Mouse (Mus musculus) midbrain, embryonic 16.5 days (tissue): ENCODE measurements around the gene Pilrb2. TPM values are rescaled to one million over a fixed set of nuclear protein-coding genes. Genes with fewer than 3 reads are reported as not detected.
"Not testable (repeated sequence)": the region's sequence is repeated elsewhere in the genome, so short reads cannot be mapped to it uniquely, and the experiment has no call there.

Experiments
- ATAC-seq: fragments of 200-750 bp; cut with Nextera tagmentation; 2 replicates; pipeline ENCODE4 v1.8.0; 2017; ENCODE audit warnings: moderate TSS enrichment
- H3K27ac ChIP-seq: fragments of 300-500 bp; sonication (generic); 2 replicates; pipeline ENCODE4 v1.5.1; 2014; ENCODE audit warnings: mild to moderate bottlenecking, low read length, mixed read lengths
- H3K27me3 ChIP-seq: fragments of 300-500 bp; sonication (generic); 2 replicates; pipeline ENCODE4 v1.6.1; 2014; ENCODE audit warnings: low read depth, low read length, mixed read lengths; ENCODE audit not compliant: control insufficient read depth, insufficient read depth
- H3K36me3 ChIP-seq: fragments of 300-500 bp; sonication (generic); 2 replicates; pipeline ENCODE4 v1.6.1; 2014; ENCODE audit warnings: mild to moderate bottlenecking, low read length, moderate library complexity, mixed read lengths; ENCODE audit not compliant: control insufficient read depth, insufficient read depth
- H3K4me1 ChIP-seq: fragments of 300-500 bp; sonication (generic); 2 replicates; pipeline ENCODE4 v1.6.1; 2014; ENCODE audit warnings: mild to moderate bottlenecking, low read length, mixed read lengths; ENCODE audit not compliant: control insufficient read depth, insufficient read depth
- H3K4me2 ChIP-seq: fragments of 300-500 bp; sonication (generic); 2 replicates; pipeline ENCODE4 v1.6.1; 2014; ENCODE audit warnings: mild to moderate bottlenecking, low read length, mixed read lengths
- H3K4me3 ChIP-seq: fragments of 300-500 bp; sonication (generic); 2 replicates; pipeline ENCODE4 v1.5.1; 2014; ENCODE audit warnings: low read depth, mild to moderate bottlenecking, low read length, moderate library complexity, mixed read lengths
- H3K9ac ChIP-seq: fragments of 300-500 bp; sonication (generic); 2 replicates; pipeline ENCODE4 v1.6.1; 2014; ENCODE audit warnings: low read depth, low read length, mixed read lengths
- H3K9me3 ChIP-seq: fragments of 300-500 bp; sonication (generic); replicated peaks from 2 replicates; pipeline ENCODE4 v1.6.1; 2014; ENCODE audit warnings: mild to moderate bottlenecking, low read length, mixed read lengths; ENCODE audit not compliant: control insufficient read depth, poor library complexity, severe bottlenecking
- WGBS: fragments of 180-500 bp; shearing (Covaris S2); extraction: QIAGEN DNeasy Blood & Tissue Kit; methylation state at CpG from one replicate; pipeline ENCODE4 v1.1.7; 2014; 5-methylcytosine and 5-hydroxymethylcytosine counted together
- polyA plus RNA-seq: library from polyadenylated mRNA; unstranded; fragments of >200 nt; fragmentation: Nextera tagmentation; extraction: Ambion mirVana; gene quantifications from 2 replicates; pipeline ENCODE4 v1.2.1, GENCODE M21; 2015

Gene Pilrb2
- not detected in 2 replicates for polyA plus RNA-seq

DNA sequence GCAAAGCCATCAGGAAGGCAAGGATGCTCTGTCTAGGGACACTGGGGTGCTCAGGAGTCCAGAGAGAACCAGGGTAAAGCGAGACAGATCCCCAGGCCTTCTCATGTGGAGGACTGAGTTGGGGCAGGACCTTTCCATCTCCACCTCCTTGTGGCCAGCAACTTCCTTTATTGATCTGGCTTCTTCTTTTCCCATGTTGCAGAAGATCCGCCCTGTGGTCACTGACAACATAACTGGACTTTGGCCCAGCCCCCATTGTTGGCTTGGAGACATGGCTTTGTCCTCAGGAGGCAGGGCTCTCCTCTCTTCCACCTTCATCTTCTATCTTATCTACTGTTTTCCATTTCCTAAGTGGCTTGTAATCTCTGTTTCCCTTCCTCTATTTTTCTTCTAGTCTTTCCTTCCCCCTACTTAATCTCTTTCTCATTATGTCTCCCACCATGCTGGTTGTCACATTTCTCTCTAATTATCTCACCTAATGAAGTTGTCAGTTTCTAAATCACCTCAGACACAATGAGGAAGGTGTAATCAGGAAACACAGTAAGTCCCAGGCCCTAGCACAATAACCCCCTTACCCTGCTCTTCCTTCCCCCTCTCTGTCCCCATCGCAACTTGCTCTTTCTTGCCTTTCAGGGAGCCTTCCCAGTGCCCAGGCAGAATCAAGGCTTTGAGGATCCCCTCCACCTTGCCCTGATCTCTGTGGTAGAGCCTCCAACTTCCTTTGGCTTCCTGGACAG is at the start of gene Pilrb2:
Gene Pilrb2 (minus strand): TSS at position 172 of the 737 bp plus-strand sequence.
- 68% methylated on average over 2 of the region's 3 CpGs for WGBS
- not testable (repeated sequence) for H3K27me3 ChIP-seq, H3K9ac ChIP-seq, H3K4me3 ChIP-seq, H3K27ac ChIP-seq, H3K4me1 ChIP-seq, H3K9me3 ChIP-seq, H3K4me2 ChIP-seq, ATAC-seq, H3K36me3 ChIP-seq

DNA sequence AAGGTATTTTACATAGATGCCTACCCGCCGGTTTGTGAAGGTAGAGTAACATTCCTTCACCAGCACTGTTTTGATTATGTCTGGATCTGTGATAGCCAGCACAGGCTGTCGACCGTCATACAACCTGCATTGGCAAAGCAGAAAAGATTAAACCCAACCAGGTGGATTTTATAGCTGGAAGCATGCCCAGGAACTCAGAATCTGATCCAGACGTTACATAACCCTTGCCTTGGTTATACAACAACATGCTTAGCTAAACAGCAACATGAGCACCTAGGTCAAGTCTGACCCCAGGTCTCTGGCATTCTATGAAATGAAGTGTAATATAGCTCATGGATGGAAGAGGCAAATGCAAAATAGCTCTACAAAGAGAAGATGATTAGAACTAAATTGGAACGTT is 43.9 kb upstream of the Pilrb2 start:
- Histone ChIP-seq H3K4me1 (no peaks in the 10 kb centered on the region), H3K9ac (no peak overlapping the region), H3K4me3 (no peak overlapping the region), H3K36me3 (no peaks in the 10 kb centered on the region), H3K4me2 (no peak overlapping the region), H3K9me3 (no peaks in the 10 kb centered on the region), H3K27ac (no peak overlapping the region), H3K27me3 (no peaks in the 10 kb centered on the region)
- 76% methylated on average over 6 of the region's 6 CpGs for WGBS
- ATAC-seq, result no peak

- H3K9ac ChIP-seq, result no peak overlapping the region
- H3K4me1 ChIP-seq, result no peaks in the 10 kb centered on the region
- H3K36me3 ChIP-seq, result no peaks in the 10 kb centered on the region
- H3K4me2 ChIP-seq, result no peak overlapping the region
- H3K4me3 ChIP-seq, result no peak overlapping the region
- H3K9me3 ChIP-seq, result no peaks in the 10 kb centered on the region
- no peak for ATAC-seq
- no peak overlapping the region for H3K27ac ChIP-seq
- H3K27me3 ChIP-seq, result no peaks in the 10 kb centered on the region
Observed at GRCm38 (mm10) chr5:137914508-137914907, 42.9 kb upstream of the Pilrb2 start.

DNA sequence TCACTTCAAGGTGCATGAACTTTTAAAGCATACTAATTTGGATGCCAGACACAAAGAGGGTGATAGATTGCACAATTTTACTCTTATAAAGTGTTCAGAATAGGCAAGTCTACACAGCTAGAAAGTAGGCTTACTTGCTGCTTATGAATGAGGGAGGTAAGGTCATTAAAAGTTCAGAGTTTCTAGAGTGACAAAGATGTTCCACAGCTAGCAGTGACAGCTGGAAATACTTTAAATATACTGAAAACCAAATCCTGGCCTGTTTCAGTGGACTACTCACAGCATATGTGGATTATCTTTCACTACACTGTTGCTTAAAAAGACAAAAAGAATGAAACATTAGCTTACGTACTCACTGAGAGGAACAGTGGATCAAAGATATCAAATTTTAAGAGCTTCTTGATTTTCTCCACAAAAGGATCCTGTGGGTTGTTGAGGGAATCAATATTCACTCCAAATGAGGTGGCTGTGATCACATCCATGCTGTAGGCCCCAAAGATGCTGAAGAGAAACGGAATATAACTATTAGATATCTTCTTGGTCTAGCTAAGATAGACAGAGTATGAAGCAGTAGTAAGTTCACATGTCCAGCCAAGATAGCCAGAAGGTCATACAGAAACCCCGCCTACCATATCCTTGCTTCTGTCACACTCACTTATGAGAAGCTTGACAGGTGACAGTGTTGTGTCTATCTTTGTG is 38.1 kb upstream of the Pilrb2 start:
- WGBS, result 92% methylated on average over 3 of the region's 3 CpGs
- Histone ChIP-seq H3K9ac (no peak overlapping the region), H3K4me3 (no peak overlapping the region), H3K36me3 (no peaks in the 10 kb centered on the region), H3K4me1 (no peaks in the 10 kb centered on the region), H3K27me3 (no peaks in the 10 kb centered on the region), H3K27ac (no peak overlapping the region), H3K4me2 (no peak overlapping the region), H3K9me3 (no peaks in the 10 kb centered on the region)
- no peak for ATAC-seq

- Histone ChIP-seq H3K4me2 (no peak overlapping the region), H3K36me3 (no peaks in the 10 kb centered on the region), H3K4me1 (no peaks in the 10 kb centered on the region), H3K27me3 (no peaks in the 10 kb centered on the region), H3K9me3 (no peaks in the 10 kb centered on the region), H3K9ac (no peak overlapping the region), H3K4me3 (no peak overlapping the region), H3K27ac (no peak overlapping the region)
- ATAC-seq, result no peak
- 88% methylated on average over 1 of the region's 1 CpGs for WGBS
Observed at GRCm38 (mm10) chr5:137897812-137898211, 26.2 kb upstream of the Pilrb2 start.

GRCm38 (mm10) chr5:137892954-137893353 is 21.3 kb upstream of the Pilrb2 start:
- Histone ChIP-seq H3K4me3 (no peak overlapping the region), H3K27ac (no peak overlapping the region), H3K27me3 (no peaks in the 10 kb centered on the region), H3K9me3 (no peaks in the 10 kb centered on the region), H3K9ac (no peak overlapping the region), H3K36me3 (no peaks in the 10 kb centered on the region), H3K4me2 (no peak overlapping the region), H3K4me1 (no peaks in the 10 kb centered on the region)
- WGBS, result 53% methylated on average over 1 of the region's 1 CpGs
- no peak for ATAC-seq

DNA sequence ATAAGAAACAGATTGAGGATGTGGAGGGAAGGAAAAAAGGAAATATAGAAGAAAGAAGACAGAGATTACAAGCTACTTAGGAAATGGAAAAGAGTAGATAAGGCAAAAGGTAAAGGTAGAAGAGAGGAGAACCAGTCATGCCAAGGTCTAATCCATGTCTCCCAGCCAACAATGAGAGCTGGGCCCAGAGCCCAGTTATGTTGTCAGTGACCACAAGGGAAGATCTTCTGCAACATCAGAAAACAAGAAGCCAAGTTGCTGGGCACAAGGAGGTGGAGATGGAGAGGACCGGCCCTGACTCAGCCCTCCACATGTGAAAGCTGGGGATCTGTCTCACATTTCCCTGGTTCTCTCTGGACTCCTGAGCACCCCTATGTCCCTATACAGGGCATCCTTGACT is 16.1 kb upstream of the Pilrb2 start:
- Histone ChIP-seq H3K9me3 (no peaks in the 10 kb centered on the region), H3K36me3 (no peaks in the 10 kb centered on the region), H3K4me1 (no peaks in the 10 kb centered on the region), H3K4me3 (no peak overlapping the region), H3K4me2 (no peak overlapping the region), H3K27ac (no peak overlapping the region), H3K27me3 (no peaks in the 10 kb centered on the region), H3K9ac (no peak overlapping the region)
- ATAC-seq, result no peak
- 100% methylated on average over 1 of the region's 1 CpGs for WGBS

- Histone ChIP-seq H3K4me3 (no peak overlapping the region), H3K36me3 (no peaks in the 10 kb centered on the region), H3K9ac (no peak overlapping the region), H3K4me1 (no peaks in the 10 kb centered on the region), H3K4me2 (no peak overlapping the region), H3K27me3 (no peaks in the 10 kb centered on the region), H3K27ac (no peak overlapping the region), H3K9me3 (no peaks in the 10 kb centered on the region)
- ATAC-seq, result no peak
- WGBS, result 14% methylated on average over 2 of the region's 2 CpGs
Observed at GRCm38 (mm10) chr5:137885894-137886293, 14.3 kb upstream of the Pilrb2 start.

GRCm38 (mm10) chr5:137883345-137883744 is 11.7 kb upstream of the Pilrb2 start:
- Histone ChIP-seq H3K27ac (no peak overlapping the region), H3K4me3 (no peak overlapping the region), H3K36me3 (no peaks in the 10 kb centered on the region), H3K27me3 (no peaks in the 10 kb centered on the region), H3K9me3 (no peaks in the 10 kb centered on the region), H3K4me1 (no peaks in the 10 kb centered on the region), H3K9ac (no peak overlapping the region), H3K4me2 (no peak overlapping the region)
- WGBS, result 87% methylated on average over 3 of the region's 3 CpGs
- ATAC-seq, result no peak
